Mouse (Mus musculus) kidney, adult 2 months (tissue): ENCODE measurements at regions not wholly inside any gene's neighbourhood (a gene's known extent, or its start where the extent isn't known, plus 50 kb on each side); places are given as distances from the start of the nearest gene placed in this dataset.
A peak's percentile ranks its signal among the peaks of the same experiment; 100 is the strongest.

Experiments
- DNase-seq: peaks from one replicate; pipeline ENCODE4 v3.0.0; 2021
- H3K27ac ChIP-seq: fragments of 200-500 bp; 2 replicates; pipeline ENCODE4 v1.5.1; 2012; ENCODE audit warnings: low read depth, low read length, control low read depth, inconsistent platforms; ENCODE audit not compliant: insufficient read depth
- H3K27me3 ChIP-seq: fragments of 200-500 bp; replicated peaks from 2 replicates; pipeline ENCODE4 v1.6.1; 2012; ENCODE audit warnings: mild to moderate bottlenecking, moderate library complexity, low read length, inconsistent platforms; ENCODE audit not compliant: control insufficient read depth, insufficient read depth
- H3K36me3 ChIP-seq: fragments of 200-500 bp; 2 replicates; pipeline ENCODE4 v1.6.1; 2012; ENCODE audit warnings: mild to moderate bottlenecking, moderate library complexity, low read length, inconsistent platforms; ENCODE audit not compliant: control insufficient read depth, insufficient read depth
- H3K4me1 ChIP-seq: fragments of 200-500 bp; 2 replicates; pipeline ENCODE4 v1.6.1; 2011; ENCODE audit warnings: low read length; ENCODE audit not compliant: control insufficient read depth, insufficient read depth
- H3K4me3 ChIP-seq: fragments of 200-500 bp; 2 replicates; pipeline ENCODE4 v1.5.1; 2011; ENCODE audit warnings: mild to moderate bottlenecking, low read depth, low read length, control low read depth; ENCODE audit not compliant: insufficient read depth
- CTCF ChIP-seq: fragments of 200-500 bp; conservative IDR thresholded peaks from 2 replicates; pipeline ENCODE4 v1.5.1; 2011; ENCODE audit warnings: low read depth, mild to moderate bottlenecking, control low read depth, low read length, moderate library complexity, mixed read lengths; ENCODE audit not compliant: insufficient read depth, insufficient read length
- POLR2A ChIP-seq: fragments of 200-500 bp; IDR thresholded peaks from one replicate; pipeline ENCODE4 v1.6.1; 2011; ENCODE audit warnings: low read depth, low read length, control low read depth
- WGBS: fragments of 180-500 bp; shearing (Covaris S2); methylation state at CpG from one replicate; pipeline ENCODE4 v1.1.7; 2018; 5-methylcytosine and 5-hydroxymethylcytosine counted together

- Histone ChIP-seq H3K4me3 (no peak overlapping the region), H3K27ac (no peak overlapping the region), H3K4me1 (no peaks in the 10 kb centered on the region), H3K36me3 (no peaks in the 10 kb centered on the region), H3K27me3 (no peaks in the 10 kb centered on the region)
- WGBS = 84% methylated on average over 9 of the region's 9 CpGs
- TF ChIP-seq CTCF (no peak), POLR2A (no peak)
- DNase-seq = no peak
Measured at GRCm38 (mm10) chr6:127270774-127271173, 118.8 kb upstream of the Ccnd2 start.

DNA sequence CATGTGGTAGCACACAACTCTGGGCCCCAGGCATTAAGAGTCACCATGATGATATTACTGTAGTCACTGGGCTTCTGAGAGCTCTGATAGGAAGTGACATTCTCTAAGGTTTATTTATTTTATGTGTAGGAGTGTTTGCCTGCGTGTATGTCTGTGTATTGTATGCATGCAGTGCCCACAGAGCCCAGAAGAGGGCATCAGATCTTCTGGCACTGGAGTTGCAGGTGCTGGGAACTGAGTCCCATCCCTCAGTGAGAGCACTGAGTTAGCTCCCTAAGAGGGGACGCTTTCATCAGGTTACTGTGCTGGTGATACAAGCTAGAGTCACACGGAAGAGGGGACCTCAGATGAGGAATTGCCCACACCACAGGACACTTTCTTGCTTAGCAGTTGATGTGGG lies 119.4 kb upstream of the Ccnd2 start:
- TF ChIP-seq CTCF = no peak
- no peak for TF ChIP-seq POLR2A
- no peaks in the 10 kb centered on the region for H3K27me3 ChIP-seq
- no peaks in the 10 kb centered on the region for H3K4me1 ChIP-seq
- DNase-seq = no peak
- H3K27ac ChIP-seq = no peak overlapping the region
- no peak overlapping the region for H3K4me3 ChIP-seq
- WGBS = 100% methylated on average over 3 of the region's 3 CpGs
- no peaks in the 10 kb centered on the region for H3K36me3 ChIP-seq

GRCm38 (mm10) chr6:127272630-127273029 lies 120.6 kb upstream of the Ccnd2 start:
- Histone ChIP-seq H3K4me1 (no peaks in the 10 kb centered on the region), H3K27ac (no peak overlapping the region), H3K27me3 (no peaks in the 10 kb centered on the region), H3K36me3 (no peaks in the 10 kb centered on the region), H3K4me3 (no peak overlapping the region)
- peak; percentile 44 for DNase-seq
- TF ChIP-seq CTCF (peak; percentile 36), POLR2A (no peak)
- WGBS = 65% methylated on average over 7 of the region's 7 CpGs

- no peaks in the 10 kb centered on the region for H3K36me3 ChIP-seq
- 72% methylated on average over 9 of the region's 9 CpGs for WGBS
- TF ChIP-seq CTCF = no peak
- DNase-seq = peak; percentile 33
- H3K27ac ChIP-seq = no peak overlapping the region
- H3K27me3 ChIP-seq = no peaks in the 10 kb centered on the region
- H3K4me3 ChIP-seq = no peak overlapping the region
- H3K4me1 ChIP-seq = no peaks in the 10 kb centered on the region
Measured at GRCm38 (mm10) chr6:127274732-127275429, 122.9 kb upstream of the Ccnd2 start.

- TF ChIP-seq CTCF = 0 out of 2 replicates have a peak, but pooled peaks have one; percentile 10
- TF ChIP-seq POLR2A = no peak
- Histone ChIP-seq H3K27ac (no peak overlapping the region), H3K27me3 (no peaks in the 10 kb centered on the region), H3K4me1 (no peaks in the 10 kb centered on the region), H3K4me3 (no peak overlapping the region), H3K36me3 (no peaks in the 10 kb centered on the region)
- WGBS = 95% methylated on average over 2 of the region's 2 CpGs
- DNase-seq = no peak
Measured at GRCm38 (mm10) chr6:127275430-127275784, 123.4 kb upstream of the Ccnd2 start.

DNA sequence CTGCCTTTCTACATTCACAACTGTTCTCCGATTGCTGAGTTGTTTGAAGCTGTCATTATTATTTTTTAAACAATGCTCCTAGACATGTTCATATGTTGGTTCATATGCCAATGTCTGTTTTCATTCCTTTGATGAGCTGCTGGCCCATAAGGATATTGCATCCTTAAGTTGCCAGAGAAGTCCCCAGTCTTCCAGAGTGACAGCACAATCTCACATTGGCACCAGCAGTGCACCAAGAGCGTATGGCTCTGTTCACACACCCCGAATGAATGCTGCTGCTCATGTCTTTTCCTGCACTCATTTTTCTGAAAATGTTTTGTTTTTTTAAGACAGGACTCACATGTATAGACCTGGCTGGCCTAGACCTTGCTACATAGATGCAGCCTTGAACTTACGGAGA lies 124.4 kb upstream of the Ccnd2 start:
- DNase-seq = no peak
- Histone ChIP-seq H3K4me3 (no peak overlapping the region), H3K36me3 (no peaks in the 10 kb centered on the region), H3K4me1 (no peaks in the 10 kb centered on the region), H3K27me3 (no peaks in the 10 kb centered on the region), H3K27ac (no peak overlapping the region)
- 95% methylated on average over 4 of the region's 4 CpGs for WGBS
- TF ChIP-seq POLR2A (no peak), CTCF (no peak)

DNA sequence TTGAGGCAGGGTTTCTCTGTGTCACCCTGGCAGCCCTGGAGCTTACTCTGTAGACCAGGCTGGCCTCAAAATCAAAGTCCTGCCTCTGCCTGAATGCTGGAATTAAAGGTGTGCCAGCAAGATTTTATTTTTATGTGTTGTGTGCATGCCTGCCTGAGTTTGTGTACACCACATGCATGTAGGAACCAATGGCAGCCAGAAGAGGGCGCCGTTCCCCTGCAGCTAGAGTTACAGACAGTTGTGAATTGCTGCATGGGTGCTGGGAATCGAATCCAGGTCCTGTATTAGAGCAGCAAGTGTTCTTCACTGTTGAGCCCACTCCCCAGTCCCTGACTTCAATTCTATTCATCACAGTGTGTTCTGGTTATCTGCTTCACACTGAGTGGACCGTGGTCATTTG lies 126.4 kb upstream of the Ccnd2 start:
- H3K27ac ChIP-seq = no peak overlapping the region
- H3K4me1 ChIP-seq = no peaks in the 10 kb centered on the region
- no peak for DNase-seq
- 82% methylated on average over 4 of the region's 4 CpGs for WGBS
- no peak overlapping the region for H3K4me3 ChIP-seq
- H3K36me3 ChIP-seq = no peaks in the 10 kb centered on the region
- H3K27me3 ChIP-seq = no peaks in the 10 kb centered on the region
- TF ChIP-seq CTCF = no peak
- TF ChIP-seq POLR2A = no peak

DNA sequence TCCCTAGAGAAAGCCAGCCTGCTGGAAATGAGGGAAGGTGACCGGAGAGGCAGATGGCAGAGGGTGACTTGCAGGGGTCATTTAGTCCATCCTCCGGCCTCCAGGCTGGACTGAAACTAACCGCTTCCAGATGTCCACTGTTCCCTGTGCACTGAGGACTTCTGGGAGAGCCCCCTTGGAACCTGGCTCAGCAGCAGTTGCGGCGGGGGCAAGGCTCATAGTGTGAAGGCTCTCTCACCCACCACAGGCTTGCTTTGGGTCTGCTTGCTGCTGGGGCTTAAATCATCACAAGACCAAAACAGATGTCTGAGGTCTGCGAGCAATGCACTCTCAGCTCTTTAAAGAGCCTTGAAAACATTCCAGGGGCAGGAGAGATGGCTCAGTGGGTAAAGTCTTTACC lies 132.2 kb upstream of the Ccnd2 start:
- H3K4me3 ChIP-seq = no peak overlapping the region
- WGBS = 64% methylated on average over 6 of the region's 6 CpGs
- no peak for DNase-seq
- no peaks in the 10 kb centered on the region for H3K4me1 ChIP-seq
- no peaks in the 10 kb centered on the region for H3K36me3 ChIP-seq
- H3K27me3 ChIP-seq = no peaks in the 10 kb centered on the region
- TF ChIP-seq POLR2A = no peak
- no peak for TF ChIP-seq CTCF
- no peak overlapping the region for H3K27ac ChIP-seq
